Mouse (Mus musculus): ENCODE results near the gene Shox2. TPM values are rescaled to one million over a fixed set of nuclear protein-coding genes. Genes with fewer than 3 reads are reported as not detected.

The Shox2 gene
- total RNA-seq, 1 experiment from 2014 or later, result not detected

DNA sequence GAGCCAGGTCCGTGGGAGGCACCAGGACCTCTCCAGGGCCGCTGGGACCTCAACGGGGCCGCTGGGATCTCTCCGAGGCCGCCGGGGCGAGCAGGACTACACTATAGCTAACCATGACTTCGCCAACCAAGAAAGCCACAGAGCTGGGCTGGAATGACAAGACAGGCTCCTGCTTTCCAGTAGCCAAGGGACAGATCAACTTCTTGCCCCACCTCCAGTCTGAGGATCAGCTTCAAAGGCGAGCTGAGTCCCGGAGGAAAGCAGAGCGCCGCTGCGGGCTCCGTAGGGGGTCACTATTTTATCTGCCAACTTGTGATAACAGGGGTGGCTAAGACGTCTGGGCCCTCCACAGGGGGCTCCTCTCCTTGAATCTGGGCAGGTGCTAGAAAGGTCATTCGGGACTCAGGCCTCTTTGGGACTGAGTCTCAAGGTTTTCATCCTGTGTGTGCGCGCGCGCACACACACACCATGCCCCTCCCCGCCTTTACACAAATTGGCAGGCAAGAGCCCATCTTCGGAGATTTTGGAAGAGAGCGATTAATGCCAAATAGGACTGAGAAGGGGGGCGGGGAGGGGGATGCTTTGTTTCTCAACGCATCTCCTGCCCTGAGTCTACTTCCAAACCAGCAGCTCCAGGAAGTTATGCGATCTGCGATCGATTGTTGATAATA, 10.8 kb downstream of the Shox2 start:
- ATAC-seq (replicated peaks in 1 of 2; ENCODE audit: insufficient read depth in 1 of 2, low FRiP score in 2 of 2, low TSS enrichment in 1 of 2, low read depth in 1 of 2, poor library complexity in 2 of 2, severe bottlenecking in 2 of 2), result no peak

DNA sequence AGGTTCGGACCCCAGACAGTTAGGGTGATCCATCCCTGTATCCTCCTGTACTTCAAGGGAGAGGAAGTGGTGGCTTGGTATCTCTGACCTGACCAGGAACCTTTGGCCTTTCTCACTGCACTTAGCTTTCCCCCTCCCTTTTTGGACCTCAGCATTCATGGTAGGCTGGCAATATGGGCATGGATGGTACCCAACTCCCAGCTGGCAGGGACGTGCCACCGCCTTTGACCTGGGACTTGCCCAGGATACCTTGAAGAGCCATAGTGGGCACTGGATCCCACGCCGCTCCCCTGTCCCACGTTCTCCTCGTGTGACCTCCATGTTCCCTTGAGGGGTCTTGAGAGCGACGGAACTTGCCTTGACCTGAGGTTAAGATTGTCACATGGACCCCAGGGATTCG, 11.3 kb downstream of the Shox2 start:
- ATAC-seq (replicated peaks in 1 of 2; ENCODE audit: insufficient read depth in 1 of 2, low FRiP score in 2 of 2, low TSS enrichment in 1 of 2, low read depth in 1 of 2, poor library complexity in 2 of 2, severe bottlenecking in 2 of 2), result no peak

GRCm38 (mm10) chr3:66967508-66967907, 14.1 kb downstream of the Shox2 start:
- ATAC-seq (replicated peaks in 1 of 2; ENCODE audit: insufficient read depth in 1 of 2, low FRiP score in 2 of 2, low TSS enrichment in 1 of 2, low read depth in 1 of 2, poor library complexity in 2 of 2, severe bottlenecking in 2 of 2), result no peak

- ATAC-seq (replicated peaks in 1 of 2; ENCODE audit: insufficient read depth in 1 of 2, low FRiP score in 2 of 2, low TSS enrichment in 1 of 2, low read depth in 1 of 2, poor library complexity in 2 of 2, severe bottlenecking in 2 of 2), result no peak
These were observed 16.7 kb downstream of the Shox2 start for GRCm38 (mm10) chr3:66964884-66965283.

DNA sequence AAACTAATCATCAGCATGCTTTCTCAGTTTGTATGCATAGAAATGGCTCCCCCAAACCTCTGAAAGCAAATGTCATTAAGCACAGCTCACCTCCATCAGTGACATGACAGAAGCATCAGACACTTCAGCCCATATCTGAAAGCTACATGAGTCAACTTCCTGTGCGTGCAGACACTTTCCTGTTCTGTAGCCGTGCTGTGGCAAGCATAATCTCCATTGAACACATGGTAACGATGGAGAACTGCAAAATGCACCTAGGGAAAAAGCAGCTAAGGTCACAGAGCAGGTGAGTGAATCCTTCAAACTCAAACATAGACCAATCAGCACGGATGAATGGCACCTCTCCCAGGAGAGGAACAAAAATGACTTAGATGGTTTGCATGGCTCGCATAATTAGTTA, 21.6 kb downstream of the Shox2 start:
- ATAC-seq (replicated peaks in 1 of 2; ENCODE audit: insufficient read depth in 1 of 2, low FRiP score in 2 of 2, low TSS enrichment in 1 of 2, low read depth in 1 of 2, poor library complexity in 2 of 2, severe bottlenecking in 2 of 2), result peak in 1 of 2 experiments; percentile 45; a peak in 3 of 4 replicates

DNA sequence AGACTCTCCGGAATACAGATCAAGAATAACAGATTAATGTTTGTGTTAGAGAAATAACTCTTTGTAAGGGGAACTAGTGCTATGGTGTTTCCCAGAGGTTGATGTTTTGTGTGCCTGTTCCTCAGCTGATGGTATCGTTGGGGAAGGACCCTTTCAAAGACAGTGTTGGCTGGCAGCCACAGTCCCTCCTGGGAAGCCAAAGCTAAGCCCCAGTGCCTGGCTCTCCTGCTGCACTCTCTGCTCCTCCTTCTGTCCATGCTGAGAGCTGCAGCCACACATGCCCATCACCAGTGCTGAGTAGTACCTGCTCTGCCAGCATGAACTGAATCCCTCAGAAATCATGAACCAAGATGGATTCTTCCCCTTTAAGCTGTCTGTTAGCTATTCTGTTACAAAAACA, 26.4 kb downstream of the Shox2 start:
- no peak for ATAC-seq (replicated peaks in 1 of 2; ENCODE audit: insufficient read depth in 1 of 2, low FRiP score in 2 of 2, low TSS enrichment in 1 of 2, low read depth in 1 of 2, poor library complexity in 2 of 2, severe bottlenecking in 2 of 2)

DNA sequence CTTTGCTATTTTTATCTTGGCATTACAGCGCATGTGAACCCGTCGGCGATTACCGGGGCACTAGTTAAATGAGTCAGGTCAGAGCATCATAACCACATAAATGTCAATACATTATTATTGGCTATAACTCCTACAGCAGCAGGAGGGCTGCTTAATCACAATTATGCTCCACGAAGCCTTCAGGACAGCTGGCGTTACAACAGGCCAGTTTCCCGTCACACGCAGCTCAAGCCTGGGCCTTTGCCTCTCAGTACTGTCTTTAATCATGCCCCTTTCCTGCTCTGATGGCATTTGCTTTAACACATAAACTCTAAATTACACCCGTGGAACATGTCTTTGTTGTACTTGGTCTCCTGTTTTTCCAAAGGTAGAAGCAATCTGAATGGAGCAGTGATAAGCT, 41.9 kb downstream of the Shox2 start:
- ATAC-seq (replicated peaks in 1 of 2; ENCODE audit: insufficient read depth in 1 of 2, low FRiP score in 2 of 2, low TSS enrichment in 1 of 2, low read depth in 1 of 2, poor library complexity in 2 of 2, severe bottlenecking in 2 of 2), result no peak

GRCm38 (mm10) chr3:66922436-66922835, 59.1 kb downstream of the Shox2 start:
- no peak for ATAC-seq (replicated peaks in 1 of 2; ENCODE audit: insufficient read depth in 1 of 2, low FRiP score in 2 of 2, low TSS enrichment in 1 of 2, low read depth in 1 of 2, poor library complexity in 2 of 2, severe bottlenecking in 2 of 2)

Other genes starting within 250 kb of the Shox2 start
- gene Rsrc1, start 381 bp downstream of the Shox2 start, total RNA-seq (2017), result 42.1 and 45.8 TPM in 2 replicates